ENCODE assay signal across 27 mouse cellular contexts in the genomic region with DNA sequence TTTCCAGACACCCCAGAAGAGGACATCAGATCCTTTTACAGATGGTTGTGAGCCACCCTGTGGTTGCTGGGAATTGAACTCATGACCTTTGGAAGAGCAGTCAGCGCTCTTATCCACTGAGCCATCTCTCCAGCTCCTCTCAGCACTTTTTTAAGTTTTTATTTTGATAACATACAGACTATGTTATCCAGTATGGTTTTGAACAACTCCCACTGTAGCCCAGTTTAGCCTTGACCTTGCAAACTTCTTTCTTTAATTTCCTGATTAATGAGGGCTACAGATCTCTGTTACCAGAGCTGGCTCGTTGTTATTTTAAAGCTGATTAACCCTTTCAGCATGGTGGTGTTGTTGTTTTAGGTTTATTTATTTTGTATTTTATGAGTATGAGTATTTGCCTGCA.
"Had no signal": no experiment of that assay in that cellular context is flagged by ENCODE, and none has a peak within 500 bp of the region (broad histone marks: within the 10 kb centered on the region; RNA-seq: fewer than 3 reads in every experiment).

No protein-coding gene starts in this region.

- H3K4me3 ChIP-seq: gastrocnemius, adult 2 months; heart, adult 2 months; heart, embryonic 13.5 days; heart, embryonic 15.5 days; hindbrain, embryonic 10.5 days; hindbrain, embryonic 12.5 days; intestine, embryonic 15.5 days; layer of hippocampus, adult 2 months; left cerebral cortex, adult 2 months; limb, embryonic 10.5 days; limb, embryonic 12.5 days; liver, embryonic 13.5 days; liver, embryonic 15.5 days had no signal

- DNase-seq: gastrocnemius, adult 2 months; gastrocnemius, postnatal 10 days; gastrocnemius, postnatal 25 days; heart, adult 2 months; heart, postnatal 14 days; heart, postnatal 36 days; kidney, adult 9 months; kidney, postnatal 14 days; liver; liver, embryonic 13.5 days had no signal

- H3K4me2 ChIP-seq: heart, embryonic 11.5 days; heart, embryonic 13.5 days; heart, embryonic 15.5 days; hindbrain, embryonic 12.5 days; hindbrain, embryonic 14.5 days; intestine, embryonic 15.5 days; limb, embryonic 12.5 days; liver, embryonic 11.5 days; liver, embryonic 13.5 days; liver, embryonic 15.5 days had no signal

- ATAC-seq: forebrain, embryonic 16.5 days; hindbrain, embryonic 16.5 days; inflammation-experienced regulatory T-cells, adult 6 months; intestine, embryonic 15.5 days; intestine, postnatal 0 days had no signal

- H3K9ac ChIP-seq: heart, embryonic 13.5 days; heart, embryonic 15.5 days; hindbrain, embryonic 12.5 days; hindbrain, embryonic 14.5 days; intestine, embryonic 15.5 days; limb, embryonic 12.5 days; liver, embryonic 13.5 days; liver, embryonic 15.5 days had no signal

- H3K4me1 ChIP-seq: heart, embryonic 13.5 days; heart, embryonic 15.5 days; hindbrain, embryonic 10.5 days; hindbrain, embryonic 12.5 days; liver, embryonic 13.5 days; liver, embryonic 15.5 days had no signal

- H3K9me3 ChIP-seq: heart, embryonic 13.5 days; heart, embryonic 15.5 days; hindbrain, embryonic 10.5 days; hindbrain, embryonic 12.5 days; intestine, embryonic 15.5 days; limb, embryonic 10.5 days; limb, embryonic 12.5 days; liver, embryonic 13.5 days; liver, embryonic 15.5 days had no signal

- H3K36me3 ChIP-seq: heart, embryonic 13.5 days; heart, embryonic 15.5 days; hindbrain, embryonic 10.5 days; hindbrain, embryonic 12.5 days; intestine, embryonic 15.5 days; limb, embryonic 10.5 days; limb, embryonic 12.5 days; liver, embryonic 13.5 days had no signal

- H3K27me3 ChIP-seq: heart, embryonic 13.5 days; heart, embryonic 15.5 days; hindbrain, embryonic 12.5 days; intestine, embryonic 15.5 days; limb, embryonic 12.5 days; liver, embryonic 13.5 days; liver, embryonic 15.5 days had no signal

- H3K27ac ChIP-seq: gastrocnemius, adult 2 months; heart, adult 2 months; heart, embryonic 13.5 days; heart, embryonic 15.5 days; hindbrain, embryonic 10.5 days; hindbrain, embryonic 12.5 days; hindbrain, embryonic 14.5 days; intestine, embryonic 15.5 days; layer of hippocampus, adult 2 months; left cerebral cortex, adult 2 months; limb, embryonic 10.5 days; limb, embryonic 12.5 days; liver, embryonic 13.5 days; liver, embryonic 15.5 days had no signal
